Mouse (Mus musculus) common myeloid progenitor, adult 5-6 weeks (primary cell): ENCODE measurements around the gene Gm10188. TPM values are rescaled to one million over a fixed set of nuclear protein-coding genes. Genes with fewer than 3 reads are reported as not detected.
A peak's percentile ranks its signal among the peaks of the same experiment; 100 is the strongest.

Experiments
- ATAC-seq: replicated peaks from 2 replicates; pipeline ENCODE4 v1.8.0; 2016; ENCODE audit warnings: low read depth, mild to moderate bottlenecking, moderate TSS enrichment, inconsistent platforms; ENCODE audit not compliant: poor library complexity, severe bottlenecking
- total RNA-seq: library from RNA; stranded (forward); fragments of 200-1000, 187-1606 nt; gene quantifications from 2 replicates; pipeline ENCODE4 v1.2.3, GENCODE M21; 2017

Gene Gm10188
- total RNA-seq, 1 experiment from 2014 or later, result not detected

DNA sequence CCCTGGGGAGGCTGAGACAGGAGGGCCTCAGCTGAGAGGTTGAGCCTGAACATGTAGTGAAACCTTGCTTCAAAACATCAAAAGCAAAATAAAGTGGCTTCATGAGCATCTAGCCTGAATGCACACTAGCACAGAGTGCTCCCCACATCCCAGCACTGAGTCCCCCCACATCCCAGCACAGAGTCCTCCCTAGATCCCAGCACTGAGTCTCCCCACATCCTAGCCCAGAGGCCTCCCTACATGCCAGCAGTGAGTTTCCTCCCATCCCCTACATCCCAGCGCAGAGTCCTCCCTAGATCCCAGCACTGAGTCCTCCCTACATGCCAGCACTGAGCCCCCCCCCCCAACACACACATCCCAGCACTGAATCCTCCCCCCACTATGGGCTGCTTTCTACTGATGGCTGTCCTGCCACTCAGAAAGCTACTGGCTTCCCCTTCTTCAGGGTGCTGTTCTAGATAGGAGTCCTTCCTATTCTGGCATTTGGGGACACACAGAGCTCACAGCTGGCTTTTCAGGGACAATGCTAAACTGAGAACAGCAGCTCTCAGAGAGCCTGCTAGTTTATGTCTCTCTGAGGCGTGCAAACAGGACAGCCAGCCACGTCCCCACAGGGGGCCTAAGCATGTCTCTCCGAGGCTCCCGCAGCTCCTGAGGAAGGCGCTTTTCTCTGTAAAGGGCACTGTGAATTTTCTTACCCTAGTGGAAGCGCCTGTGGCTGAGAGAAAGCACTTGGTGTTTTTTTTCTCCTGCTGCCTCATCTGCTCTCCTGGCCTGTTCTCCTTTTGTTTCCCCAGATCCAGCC is 2.1 kb upstream of the Gm10188 start:
- ATAC-seq, result no peak

DNA sequence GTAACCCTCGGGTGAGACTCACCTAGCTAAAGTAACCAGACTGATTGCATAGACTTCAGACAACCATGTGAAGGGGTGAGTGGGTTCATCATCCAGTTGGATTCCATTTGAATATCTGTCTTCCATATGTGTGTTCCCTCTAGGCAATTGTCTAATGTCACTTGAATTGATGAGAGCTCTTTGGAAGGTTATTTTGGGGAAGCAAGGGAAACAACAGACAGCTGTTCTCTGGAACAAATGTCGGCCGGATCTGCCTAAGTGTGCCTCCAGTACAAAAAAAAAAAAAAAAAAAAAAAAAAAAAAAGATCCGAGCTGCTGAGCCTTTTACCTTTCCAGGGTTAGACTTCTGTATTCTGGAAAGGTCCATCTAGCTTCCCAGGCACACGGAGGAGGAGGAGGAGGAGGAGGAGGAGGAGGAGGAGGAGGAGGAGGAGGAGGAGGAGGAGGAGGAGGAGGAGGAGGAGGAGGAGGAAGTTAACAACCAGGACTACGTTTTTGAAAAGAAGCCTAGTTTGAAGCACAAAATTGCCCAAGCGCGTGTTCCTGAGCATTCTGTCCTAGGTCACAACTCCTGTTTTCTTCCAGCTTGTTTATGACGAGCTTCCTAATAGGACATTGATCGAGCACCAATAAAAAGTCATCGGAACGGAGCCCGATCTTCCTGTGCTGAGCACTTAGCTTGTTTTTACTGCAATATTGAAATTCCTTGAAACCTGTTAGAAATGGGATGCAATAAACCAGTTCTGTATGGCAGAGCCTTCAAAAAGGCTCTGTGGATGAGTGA is 3.1 kb downstream of the Gm10188 start:
- ATAC-seq, result no peak

DNA sequence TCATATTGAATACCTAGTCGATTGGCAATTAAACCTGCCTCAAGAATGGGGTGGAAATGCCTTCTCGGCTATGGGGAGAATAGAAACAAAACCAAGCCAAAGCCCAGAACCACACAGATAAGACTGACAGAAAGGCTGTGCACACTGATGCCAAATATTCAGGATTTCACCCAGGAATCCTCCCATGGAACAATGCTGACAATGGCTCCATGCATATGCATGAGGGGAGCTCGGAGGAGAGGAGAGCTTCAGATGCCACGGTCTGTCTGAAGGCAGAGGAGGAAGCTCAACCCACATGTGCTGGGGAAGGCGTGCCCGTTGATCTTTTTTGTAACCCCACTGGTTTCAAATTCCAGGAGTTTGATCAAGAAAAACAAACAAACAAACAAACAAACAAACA is 7.4 kb downstream of the Gm10188 start:
- no peak for ATAC-seq

DNA sequence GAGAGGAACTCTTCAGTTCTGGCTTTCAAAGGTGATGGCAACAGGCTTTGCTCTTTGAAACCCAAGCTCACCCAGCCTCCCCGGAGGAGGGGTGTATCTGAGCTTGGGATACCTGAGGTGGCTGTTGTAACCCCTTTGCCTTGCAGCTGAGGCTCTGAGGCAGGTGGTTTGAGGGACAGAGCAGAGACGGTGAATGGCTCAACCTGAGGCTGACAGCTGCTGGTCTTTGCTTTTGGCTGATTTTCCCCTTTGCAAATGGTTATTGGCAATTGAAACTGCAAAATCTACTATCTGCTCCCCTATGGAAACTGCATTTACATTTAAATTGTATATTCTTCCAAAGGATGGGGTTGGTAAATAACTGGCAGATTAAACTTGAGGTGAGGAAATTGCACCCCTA is 7.9 kb downstream of the Gm10188 start:
- ATAC-seq, result no peak

DNA sequence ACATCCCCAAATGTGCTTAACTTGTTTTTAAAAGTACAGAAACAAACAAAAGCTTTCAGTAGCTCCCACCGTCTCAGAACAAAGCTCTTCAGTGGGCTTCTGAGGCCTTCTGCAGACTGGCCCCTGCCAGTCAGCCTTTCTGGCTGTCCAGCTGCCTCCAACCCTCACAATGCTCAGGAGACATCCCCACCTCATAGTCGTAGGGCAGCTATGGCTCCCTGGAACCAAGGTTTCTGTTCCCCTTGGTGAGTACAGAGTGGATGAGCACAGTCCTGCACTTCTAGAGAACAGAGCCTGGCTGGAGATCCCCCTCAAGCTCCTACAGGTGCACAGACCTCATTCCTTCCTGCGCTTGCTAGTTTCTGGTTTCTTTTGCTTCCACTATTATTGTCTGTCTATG is 13.3 kb downstream of the Gm10188 start:
- ATAC-seq, result no peak

DNA sequence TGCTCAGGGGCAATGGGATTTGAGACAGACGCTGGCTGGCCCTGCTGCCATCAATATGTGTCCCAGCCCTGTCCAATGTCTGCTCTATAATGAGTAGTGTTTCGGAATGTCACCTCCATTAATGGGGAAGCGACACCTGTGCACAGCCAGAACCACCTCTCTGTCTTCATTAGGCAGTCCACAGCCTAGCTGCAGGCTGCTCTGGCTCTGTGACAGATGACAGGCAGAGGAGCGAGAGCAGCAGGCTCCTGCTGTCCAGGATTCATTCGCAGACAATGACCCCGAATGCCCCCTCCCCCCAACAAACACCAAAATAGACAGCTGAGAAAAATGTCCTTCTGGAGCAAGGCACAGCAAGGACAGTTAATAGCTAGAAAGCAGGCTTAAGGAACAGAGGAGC is 16.5 kb downstream of the Gm10188 start:
- no peak for ATAC-seq

DNA sequence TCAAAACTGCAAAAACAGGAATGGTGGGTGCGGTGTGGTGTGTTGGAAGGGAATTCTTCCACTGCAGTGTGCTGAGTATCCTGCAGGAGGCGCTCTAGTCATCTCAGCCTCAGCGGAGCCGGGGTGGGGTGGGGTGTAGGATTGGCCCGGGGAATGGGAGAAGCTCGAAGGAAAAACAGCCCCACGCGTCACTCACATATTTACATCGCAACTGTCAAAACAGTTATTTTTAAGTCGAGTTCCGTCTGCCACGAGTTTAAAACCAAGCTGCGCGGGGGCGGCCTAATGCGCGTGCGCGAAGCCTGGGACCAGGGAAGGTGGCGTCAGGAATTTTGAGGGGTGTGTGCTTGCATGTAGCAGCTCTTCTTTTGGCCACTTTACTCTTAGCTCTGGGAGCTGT is 17.3 kb downstream of the Gm10188 start:
- peak; percentile 64 for ATAC-seq

DNA sequence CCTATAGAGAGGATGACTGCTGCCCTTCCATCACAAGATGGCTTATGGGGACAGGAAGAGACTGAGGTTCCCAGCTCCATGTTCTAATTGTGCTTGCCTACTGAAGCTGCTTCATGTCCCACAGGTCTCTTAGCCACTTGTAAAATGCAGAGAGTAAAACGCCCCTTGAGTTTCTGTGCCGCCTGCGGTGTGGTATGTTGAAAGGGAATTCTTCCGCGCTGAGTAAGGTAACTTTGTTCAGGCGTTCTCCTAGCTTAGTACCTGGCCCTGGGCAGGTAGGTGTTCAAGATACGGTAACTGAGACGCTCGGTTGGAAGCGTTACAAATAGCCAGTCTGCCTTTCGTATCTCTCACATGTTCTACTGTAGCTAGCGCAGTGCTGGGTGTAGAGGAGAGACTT is 17.9 kb downstream of the Gm10188 start:
- no peak for ATAC-seq

DNA sequence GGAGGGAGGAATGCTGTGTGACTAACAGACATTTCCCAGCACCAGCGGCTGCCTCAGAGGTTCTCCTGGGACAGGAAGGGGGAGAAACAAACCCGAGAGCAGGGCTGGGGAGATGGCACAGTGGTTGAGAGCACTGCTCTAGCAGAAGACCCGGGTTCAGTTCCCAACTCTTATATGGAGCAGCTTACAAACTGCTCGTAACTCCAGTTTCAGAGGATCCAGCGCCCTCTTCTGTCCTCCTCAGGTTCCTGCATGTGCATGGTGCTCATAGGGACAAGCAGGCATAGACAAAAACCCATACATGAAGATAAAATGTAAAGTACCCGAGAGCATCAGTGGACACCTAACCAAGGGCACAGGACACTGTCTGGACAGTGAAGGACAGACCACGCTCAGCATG is 18.6 kb downstream of the Gm10188 start:
- peak; percentile 66; the same call in 1 of the 2 replicates for ATAC-seq

DNA sequence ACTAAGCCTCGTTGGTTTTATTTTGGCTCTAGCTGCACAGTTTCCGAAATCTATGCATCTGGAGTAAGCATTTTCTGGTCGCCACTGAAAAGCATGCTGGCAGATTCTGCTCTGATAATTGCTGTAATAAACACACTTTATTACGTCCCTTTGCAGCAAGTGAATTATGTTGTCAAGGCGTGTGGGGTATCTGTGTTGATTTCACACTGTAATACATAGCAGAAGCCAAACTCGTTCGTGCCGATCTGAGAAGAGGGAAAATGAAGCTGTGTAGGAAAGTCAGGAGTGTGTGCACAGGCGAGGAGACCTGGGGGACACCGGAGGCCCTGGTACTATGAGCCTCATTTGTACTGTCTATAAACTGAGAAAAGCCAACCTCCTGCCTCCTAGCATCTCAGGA is 20.2 kb downstream of the Gm10188 start:
- ATAC-seq, result no peak

DNA sequence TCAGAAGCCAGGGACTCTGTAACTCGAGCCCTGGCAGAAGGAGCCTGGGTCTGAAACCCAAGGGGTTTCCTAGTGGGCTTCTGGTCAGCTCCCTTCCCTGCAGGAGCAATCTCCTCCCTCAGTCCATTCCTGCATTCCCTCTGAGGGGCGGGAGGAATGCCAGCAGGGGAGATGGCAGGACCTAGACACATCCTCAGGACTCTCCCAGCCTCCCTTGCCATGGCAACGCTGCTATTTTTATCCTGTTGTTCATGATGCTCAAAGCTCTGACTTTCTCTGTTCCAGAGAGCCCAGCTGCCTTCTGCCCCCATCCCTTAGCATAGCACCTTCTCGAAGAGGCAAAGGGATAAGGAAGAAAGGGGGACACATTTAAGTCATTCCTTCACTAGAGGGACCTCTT is 21.4 kb downstream of the Gm10188 start:
- ATAC-seq, result no peak

DNA sequence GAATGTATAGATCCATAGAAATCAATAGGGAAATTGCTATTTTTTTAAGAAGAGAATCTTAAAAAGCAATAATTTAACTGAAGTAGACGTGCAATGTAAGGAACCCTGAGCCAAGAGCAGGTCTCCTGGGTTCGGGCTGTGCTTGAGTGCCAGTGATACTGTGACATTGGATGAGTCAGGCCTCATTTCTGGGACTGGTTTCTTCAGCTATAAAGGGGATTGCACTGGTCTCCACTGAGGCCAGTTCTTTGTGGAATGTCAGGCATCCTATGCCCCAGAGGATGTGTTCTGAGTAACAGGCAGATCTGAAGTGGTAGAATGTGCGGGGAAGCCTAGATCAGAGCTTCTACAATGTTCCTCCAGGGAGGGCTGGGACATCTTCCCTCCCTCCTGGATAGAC is 22.7 kb downstream of the Gm10188 start:
- no peak for ATAC-seq

DNA sequence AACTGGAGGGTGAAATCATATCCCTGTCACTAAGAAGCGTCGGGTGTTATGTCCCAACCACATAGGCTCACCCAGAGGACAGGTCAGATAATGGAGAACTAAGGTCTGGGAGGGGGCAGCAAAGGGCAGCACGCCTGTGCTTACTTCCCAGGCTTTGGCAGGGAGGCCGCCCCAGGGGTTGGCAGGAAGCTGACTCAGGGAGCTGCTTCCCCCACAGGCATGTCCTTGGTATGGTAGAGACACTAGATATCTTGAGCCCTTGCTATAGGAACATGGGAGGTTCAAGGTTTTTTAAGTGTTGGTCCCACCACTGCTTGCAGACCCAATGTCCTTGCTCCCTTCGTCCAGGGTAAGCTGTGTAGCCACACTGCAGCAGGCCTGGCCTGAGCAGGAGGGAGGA is 23.6 kb downstream of the Gm10188 start:
- ATAC-seq, result peak; percentile 48; the same call in 1 of the 2 replicates

DNA sequence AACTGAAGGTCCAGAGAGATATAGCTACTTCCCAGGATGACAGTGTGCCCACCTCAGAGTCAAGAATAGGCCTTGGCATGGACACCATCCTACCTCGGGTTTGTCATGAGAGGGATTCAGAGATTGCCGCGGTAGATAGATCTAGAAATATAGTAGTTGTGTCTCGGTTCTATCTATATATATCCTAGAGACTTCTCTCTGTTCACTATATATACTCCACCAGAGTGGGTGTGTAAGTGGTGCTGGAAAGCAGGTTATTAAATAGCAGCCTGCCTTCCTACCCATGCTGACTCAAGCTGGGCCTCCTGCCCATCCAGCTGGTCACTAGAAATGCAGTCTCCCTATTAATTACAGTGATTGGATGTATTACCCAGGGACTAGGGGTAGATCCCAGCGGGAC is 26.8 kb downstream of the Gm10188 start:
- no peak for ATAC-seq

DNA sequence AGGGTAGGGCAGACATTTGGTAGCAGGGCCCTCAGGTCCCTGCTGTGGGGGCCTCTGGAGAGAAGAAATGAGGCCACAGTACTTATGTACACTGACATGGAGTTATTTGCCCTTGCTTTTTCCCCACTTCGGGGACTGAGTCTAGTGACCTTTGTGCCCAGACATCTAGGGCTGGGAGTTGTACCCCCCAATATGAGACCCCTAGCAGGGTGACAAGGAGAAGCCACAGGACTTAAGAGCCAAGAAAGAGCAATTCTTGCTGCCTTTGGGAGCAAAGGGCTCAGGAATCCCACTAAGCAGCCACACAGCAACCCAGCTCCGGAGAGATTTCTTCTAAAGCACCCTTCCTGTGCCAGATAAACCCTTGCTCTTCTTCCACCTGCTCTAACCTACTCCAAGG is 27.6 kb downstream of the Gm10188 start:
- ATAC-seq, result no peak

DNA sequence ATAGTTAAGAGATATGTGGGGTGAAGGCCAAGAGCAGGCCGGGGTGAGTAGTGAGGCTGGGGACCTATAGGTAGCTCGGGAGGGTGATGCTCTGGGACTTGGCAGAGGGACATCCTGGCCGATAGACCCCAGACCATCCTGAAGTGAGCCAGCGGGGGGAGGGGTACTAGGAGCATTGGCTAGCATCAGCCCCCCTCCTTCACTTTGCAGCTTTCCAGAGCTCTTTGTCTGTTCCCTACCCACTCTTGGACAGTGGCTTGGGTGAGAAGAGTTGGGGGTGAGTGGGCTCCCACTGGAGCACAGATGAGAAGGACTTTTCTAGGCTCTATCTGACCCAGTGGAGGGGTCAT is 28.1 kb downstream of the Gm10188 start:
- no peak for ATAC-seq

DNA sequence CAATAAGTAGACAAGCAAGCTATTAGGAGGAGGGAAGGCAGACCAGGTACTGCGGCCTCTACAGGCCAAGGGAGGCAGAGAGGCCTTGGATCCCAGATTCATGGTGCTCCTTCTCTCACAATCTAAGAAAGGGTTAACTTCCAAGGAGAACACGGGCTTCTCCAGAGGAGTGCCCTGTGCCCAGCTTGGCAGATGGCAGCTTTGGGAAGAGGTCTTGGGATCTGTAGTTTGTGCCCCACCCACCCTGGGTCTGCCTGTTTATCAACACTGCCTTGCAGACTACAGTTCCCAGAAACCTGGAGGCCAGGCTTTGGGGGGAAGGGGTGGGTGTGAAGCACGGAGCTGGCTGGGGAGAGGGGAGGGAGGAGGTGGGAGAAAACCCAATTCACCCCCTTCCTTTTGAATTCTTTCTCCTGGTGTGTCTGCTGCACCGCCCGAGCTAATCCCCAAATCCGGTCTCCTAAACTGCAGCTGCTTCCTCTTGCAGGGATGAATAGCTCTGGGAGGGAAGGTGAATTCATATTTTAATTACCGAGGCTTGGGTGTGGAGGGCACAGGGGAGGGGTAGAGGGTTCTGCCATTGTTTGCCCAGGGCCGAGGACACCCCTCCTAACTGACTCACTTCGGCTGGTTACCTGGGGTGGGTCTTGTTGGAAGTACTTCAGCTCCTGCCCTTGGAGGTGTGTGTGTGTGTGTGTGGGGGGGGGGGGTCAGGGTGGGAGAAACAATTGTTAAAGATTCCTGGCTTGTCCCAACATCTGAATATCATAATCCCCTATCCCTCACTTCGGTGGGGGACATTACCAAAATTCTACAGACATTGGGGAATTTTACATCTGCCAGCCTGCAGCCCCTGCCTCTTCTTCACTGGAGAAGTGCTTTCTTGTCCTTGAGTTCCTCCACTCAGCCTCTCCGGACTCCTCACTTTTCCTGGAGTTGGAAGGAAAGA is 28.7 kb downstream of the Gm10188 start:
- ATAC-seq, result no peak

DNA sequence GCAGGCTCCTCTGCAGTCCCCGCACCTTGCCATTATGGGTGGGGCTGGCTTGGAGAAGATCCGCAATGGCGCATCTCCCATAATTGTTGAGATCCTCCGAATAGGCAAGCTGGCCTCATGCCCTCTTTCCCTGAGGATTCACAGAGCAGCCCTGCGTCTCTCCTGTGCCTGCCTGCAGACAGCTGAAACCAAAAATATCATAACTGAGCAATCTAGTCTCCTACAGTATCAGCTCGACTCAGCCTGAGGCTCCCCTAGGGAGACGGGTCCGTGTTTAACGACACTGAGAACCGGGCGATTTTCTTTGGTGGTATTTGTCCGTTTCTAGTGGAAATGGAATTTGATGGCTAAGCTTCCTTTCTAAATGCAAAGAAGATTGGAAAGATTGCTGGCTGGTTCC is 29.6 kb downstream of the Gm10188 start:
- no peak for ATAC-seq

DNA sequence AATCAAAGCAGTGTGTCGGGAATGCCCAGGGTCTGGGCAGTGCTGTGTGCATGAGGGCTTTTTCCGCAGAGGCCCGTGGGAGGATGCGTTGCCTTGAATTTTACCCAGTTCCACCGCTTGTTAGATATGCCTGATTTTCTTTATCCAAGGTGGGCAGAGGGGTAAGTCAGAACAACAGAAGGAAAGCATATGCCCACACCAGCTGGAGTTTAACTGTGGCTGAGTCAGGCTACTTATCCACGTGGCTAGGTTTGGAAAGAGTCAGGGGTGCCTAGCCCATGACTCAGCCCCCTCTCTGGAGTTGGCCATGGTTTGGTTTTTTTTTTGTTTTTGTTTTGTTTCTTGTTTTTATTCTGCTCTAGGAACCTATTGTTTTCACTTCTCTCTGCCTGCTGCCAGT is 30.3 kb downstream of the Gm10188 start:
- no peak for ATAC-seq

DNA sequence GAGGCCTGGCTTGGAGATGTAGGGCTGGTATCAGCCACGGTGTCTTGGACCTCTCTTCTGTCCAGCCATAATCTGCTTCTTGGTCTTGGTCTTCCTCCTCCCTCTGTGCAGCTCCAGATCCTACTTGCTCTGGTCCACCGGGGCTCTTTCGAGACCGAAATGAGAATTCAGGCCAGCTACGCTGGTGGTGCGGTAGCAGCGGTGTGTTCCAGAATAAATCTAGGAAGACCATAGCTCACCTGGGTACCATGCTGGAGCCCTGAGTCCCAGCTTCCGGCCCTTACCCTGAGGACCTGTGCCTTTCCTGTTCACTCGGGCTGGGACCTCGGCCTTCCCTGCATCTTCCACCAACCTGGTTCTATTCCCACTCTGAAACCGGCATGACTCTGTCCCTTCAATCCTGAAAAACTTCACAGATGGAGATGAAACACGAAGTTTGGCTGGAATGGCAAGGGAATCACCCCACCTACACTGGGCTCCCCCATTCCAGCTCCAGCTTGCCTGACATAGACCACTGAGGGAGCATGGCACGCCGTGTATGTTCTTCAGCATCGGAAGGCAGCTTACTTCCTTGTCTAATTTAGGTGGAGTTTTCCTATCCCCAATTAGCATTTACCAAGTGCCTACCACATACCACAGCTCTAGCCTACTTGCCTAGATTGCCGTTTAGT is 31.0 kb downstream of the Gm10188 start:
- ATAC-seq, result no peak
